Mouse (Mus musculus): Measurements from ENCODE around the gene Bicc1. TPM values are rescaled to one million over a fixed set of nuclear protein-coding genes. Genes with fewer than 3 reads are reported as not detected.

The Bicc1 gene
- polyA plus RNA-seq, 3 experiments from 2014 or later, result 0.27 TPM; not detected in 2

GRCm38 (mm10) chr10:70937450-70937849 is 222.1 kb downstream of the Bicc1 start:
- ATAC-seq, result no peak

GRCm38 (mm10) chr10:70936008-70936407 is 223.5 kb downstream of the Bicc1 start:
- no peak for ATAC-seq

GRCm38 (mm10) chr10:70926126-70926525 is 233.4 kb downstream of the Bicc1 start:
- no peak for ATAC-seq

GRCm38 (mm10) chr10:70924348-70924747 is 235.2 kb downstream of the Bicc1 start:
- no peak for ATAC-seq

GRCm38 (mm10) chr10:70923936-70924335 is 235.6 kb downstream of the Bicc1 start:
- no peak for ATAC-seq

GRCm38 (mm10) chr10:70921481-70921880 is 238.0 kb downstream of the Bicc1 start:
- ATAC-seq, result no peak

- no peak for ATAC-seq
These were observed 239.6 kb downstream of the Bicc1 start for GRCm38 (mm10) chr10:70919851-70920250.

- ATAC-seq, result no peak
These were observed 240.4 kb downstream of the Bicc1 start for GRCm38 (mm10) chr10:70919031-70919663.

GRCm38 (mm10) chr10:70916697-70917096 is 242.8 kb downstream of the Bicc1 start:
- ATAC-seq, result no peak

- ATAC-seq, result no peak
These were observed 244.4 kb downstream of the Bicc1 start for GRCm38 (mm10) chr10:70915096-70915495.

- ATAC-seq, result no peak
These were observed 255.6 kb downstream of the Bicc1 start for GRCm38 (mm10) chr10:70903936-70904335.

- no peak for ATAC-seq
These were observed 256.6 kb downstream of the Bicc1 start for GRCm38 (mm10) chr10:70902751-70903485.

GRCm38 (mm10) chr10:70901193-70901875 is 258.2 kb downstream of the Bicc1 start:
- no peak for ATAC-seq

GRCm38 (mm10) chr10:70895891-70896290 is 263.6 kb downstream of the Bicc1 start:
- no peak for ATAC-seq

- no peak for ATAC-seq
These were observed 281.5 kb downstream of the Bicc1 start for GRCm38 (mm10) chr10:70878046-70878445.

- ATAC-seq, result no peak
These were observed 281.9 kb downstream of the Bicc1 start for GRCm38 (mm10) chr10:70877631-70878030.

GRCm38 (mm10) chr10:70876522-70876921 is 283.0 kb downstream of the Bicc1 start:
- no peak for ATAC-seq

- no peak for ATAC-seq
These were observed 283.4 kb downstream of the Bicc1 start for GRCm38 (mm10) chr10:70876119-70876518.

- ATAC-seq, result no peak
These were observed 284.4 kb downstream of the Bicc1 start for GRCm38 (mm10) chr10:70874994-70875538.
